17 mouse cellular contexts compared by ENCODE assay signal in the genomic region with DNA sequence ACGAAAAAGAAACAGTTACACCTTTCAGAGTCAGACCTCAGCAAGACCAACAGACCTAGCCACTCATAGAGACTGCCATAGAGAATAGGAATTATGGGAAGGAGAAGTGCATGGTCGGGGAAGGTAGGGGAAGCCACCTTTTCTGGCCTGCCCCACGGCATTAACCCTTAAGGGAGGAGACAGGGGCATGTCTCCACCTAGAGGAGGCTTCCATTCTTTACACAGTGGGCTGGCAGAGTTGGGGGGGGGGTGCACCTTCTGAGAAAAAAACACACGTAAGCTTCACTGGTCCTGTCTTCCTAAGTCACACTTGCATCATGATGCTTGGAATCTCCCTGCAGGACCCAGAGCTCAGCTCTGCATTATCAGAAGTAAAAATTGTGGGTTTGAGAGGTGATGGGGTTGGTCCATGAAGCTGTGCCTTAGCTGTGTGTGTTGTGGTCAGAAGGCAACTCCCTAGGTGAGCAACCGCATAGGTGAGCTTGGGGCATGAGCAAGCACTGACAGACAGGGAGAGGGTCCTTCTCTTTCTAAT. TPM values are rescaled to one million over a fixed set of nuclear protein-coding genes. Genes with fewer than 3 reads are reported as not detected.
A peak's percentile ranks its signal among the peaks of the same experiment; 100 is the strongest.
DNase-seq lines count a peak whose midpoint lies in the region; ATAC-seq and TF ChIP-seq lines count a peak whose summit lies in the region.
"Had no signal": no experiment of that assay in that cellular context is flagged by ENCODE, and none has a peak within 500 bp of the region (broad histone marks: within the 10 kb centered on the region; RNA-seq: fewer than 3 reads in every experiment).

No protein-coding gene starts in this region.

- WGBS in hindbrain, embryonic 10.5 days: 56% methylated on average over 5 of the region's 5 CpGs
- 57% methylated on average over 5 of the region's 5 CpGs for WGBS in hindbrain, embryonic 11.5 days
- WGBS in lung, embryonic 14.5 days: 40% methylated on average over 5 of the region's 5 CpGs
- WGBS in forebrain, embryonic 15.5 days: 45% methylated on average over 5 of the region's 5 CpGs

- 0 out of 2 replicates have a peak, but pooled peaks have one; percentile 19 for TF ChIP-seq CTCF in lung, embryonic 14.5 days (IDR thresholded peaks at IDR 0.05; ENCODE audit: low read depth)

- ATAC-seq in hindbrain, embryonic 11.5 days (ENCODE audit: low FRiP score): no peak
- ATAC-seq in lung, embryonic 14.5 days (ENCODE audit: insufficient read depth): no peak
- ATAC-seq in forebrain, embryonic 15.5 days (replicated peaks): no peak
- ATAC-seq: forebrain, embryonic 13.5 days; inflammation-experienced regulatory T-cells, adult 6 months had no signal

- no peak overlapping the region for H3K4me3 ChIP-seq in hindbrain, embryonic 10.5 days
- H3K4me3 ChIP-seq in hindbrain, embryonic 11.5 days (ENCODE audit: low read depth, low read length): no peak overlapping the region
- no peak overlapping the region for H3K4me3 ChIP-seq in lung, embryonic 14.5 days (ENCODE audit: low read depth, low read length)
- H3K4me3 ChIP-seq in forebrain, embryonic 15.5 days: no peak overlapping the region
- H3K4me3 ChIP-seq: forebrain, embryonic 13.5 days; midbrain, embryonic 12.5 days had no signal

- H3K27ac ChIP-seq in hindbrain, embryonic 10.5 days: peak overlapping the region; percentile 43; the same call in 1 of the 2 replicates
- no peak overlapping the region for H3K27ac ChIP-seq in hindbrain, embryonic 11.5 days (ENCODE audit: low read depth, low read length)
- no peak overlapping the region; the same call in 1 of the 2 replicates for H3K27ac ChIP-seq in lung, embryonic 14.5 days (ENCODE audit: low read depth)
- H3K27ac ChIP-seq in forebrain, embryonic 15.5 days (replicated peaks): no peak overlapping the region
- H3K27ac ChIP-seq: forebrain, embryonic 13.5 days; midbrain, embryonic 12.5 days had no signal

- H3K4me2 ChIP-seq in hindbrain, embryonic 11.5 days (replicated peaks; ENCODE audit: low read depth, low read length): no peak overlapping the region
- no peak overlapping the region for H3K4me2 ChIP-seq in lung, embryonic 14.5 days
- no peak overlapping the region for H3K4me2 ChIP-seq in forebrain, embryonic 15.5 days (replicated peaks)
- H3K4me2 ChIP-seq: forebrain, embryonic 13.5 days; midbrain, embryonic 12.5 days had no signal

- no peaks in the 10 kb centered on the region for H3K9me3 ChIP-seq in hindbrain, embryonic 10.5 days
- no peaks in the 10 kb centered on the region for H3K9me3 ChIP-seq in hindbrain, embryonic 11.5 days (ENCODE audit: control insufficient read depth, low read length)
- no peaks in the 10 kb centered on the region for H3K9me3 ChIP-seq in lung, embryonic 14.5 days (ENCODE audit: low read depth, low read length)
- no peaks in the 10 kb centered on the region for H3K9me3 ChIP-seq in forebrain, embryonic 15.5 days
- H3K9me3 ChIP-seq: forebrain, embryonic 13.5 days; midbrain, embryonic 12.5 days had no signal

- DNase-seq in hindbrain, embryonic 10.5 days (ENCODE audit: low spot score): no peak
- no peak for DNase-seq in hindbrain, embryonic 11.5 days (ENCODE audit: low spot score)
- DNase-seq in lung, embryonic 14.5 days: no peak
- DNase-seq in lung, adult 18-20 months: no peak
- DNase-seq in thymus, postnatal 14 days: peak; percentile 20
- no peak for DNase-seq in thymus, postnatal 36 days
- DNase-seq in testis, postnatal 14 days (ENCODE audit: low spot score): peak; percentile 36
- DNase-seq: cerebellum, postnatal 10 days; embryo, embryonic 11 days; kidney, postnatal 36 days; layer of hippocampus, postnatal 36 days; lung, postnatal 14 days; thymus, postnatal 25 days had no signal

- no peak overlapping the region for H3K9ac ChIP-seq in hindbrain, embryonic 11.5 days (ENCODE audit: low read depth, low read length)
- no peak overlapping the region for H3K9ac ChIP-seq in lung, embryonic 14.5 days
- H3K9ac ChIP-seq in forebrain, embryonic 15.5 days (replicated peaks): no peak overlapping the region
- H3K9ac ChIP-seq: forebrain, embryonic 13.5 days; midbrain, embryonic 12.5 days had no signal

- H3K27me3 ChIP-seq in hindbrain, embryonic 10.5 days (ENCODE audit: insufficient read depth, poor library complexity, severe bottlenecking): no peaks in the 10 kb centered on the region
- H3K27me3 ChIP-seq in hindbrain, embryonic 11.5 days (ENCODE audit: control insufficient read depth, insufficient read depth, low read length): no peaks in the 10 kb centered on the region
- H3K27me3 ChIP-seq in lung, embryonic 14.5 days (ENCODE audit: insufficient read depth, low read length): no peaks in the 10 kb centered on the region
- no peaks in the 10 kb centered on the region for H3K27me3 ChIP-seq in forebrain, embryonic 15.5 days
- H3K27me3 ChIP-seq: forebrain, embryonic 13.5 days; midbrain, embryonic 12.5 days had no signal

- H3K4me1 ChIP-seq in hindbrain, embryonic 10.5 days (replicated peaks): peaks cover 51% of the 10 kb centered on the region
- H3K4me1 ChIP-seq in hindbrain, embryonic 11.5 days (replicated peaks; ENCODE audit: control insufficient read depth, insufficient read depth, low read length): no peaks in the 10 kb centered on the region
- H3K4me1 ChIP-seq in lung, embryonic 14.5 days (ENCODE audit: insufficient read depth): peaks cover 20% of the 10 kb centered on the region
- peaks cover 15% of the 10 kb centered on the region for H3K4me1 ChIP-seq in forebrain, embryonic 15.5 days

- no peaks in the 10 kb centered on the region for H3K36me3 ChIP-seq in hindbrain, embryonic 10.5 days
- H3K36me3 ChIP-seq in hindbrain, embryonic 11.5 days (ENCODE audit: control insufficient read depth, insufficient read depth, low read length): no peaks in the 10 kb centered on the region
- no peaks in the 10 kb centered on the region for H3K36me3 ChIP-seq in lung, embryonic 14.5 days (ENCODE audit: insufficient read depth)
- no peaks in the 10 kb centered on the region for H3K36me3 ChIP-seq in forebrain, embryonic 15.5 days
- H3K36me3 ChIP-seq: midbrain, embryonic 12.5 days had no signal

RNA-seq across cellular contexts. Expression of a gene that starts 58.4 kb away (rescaled TPM):
- 0.68 and 0.85 TPM in 2 replicates for polyA plus RNA-seq in hindbrain, embryonic 10.5 days (2016; fragmentation: Nextera tagmentation; extraction: Ambion mirVana)
- 0.83 and 1.3 TPM in 2 replicates for polyA plus RNA-seq in hindbrain, embryonic 11.5 days (2014; fragmentation: Nextera tagmentation; extraction: Ambion mirVana)
- polyA plus RNA-seq in lung, embryonic 14.5 days (2014; fragmentation: Nextera tagmentation; extraction: Ambion mirVana): 2.3 and 2.5 TPM in 2 replicates
- polyA plus RNA-seq in forebrain, embryonic 15.5 days (2015; fragmentation: Nextera tagmentation; extraction: Ambion mirVana): 3.1 and 3.4 TPM in 2 replicates

Comparison
In these comparisons a context has a peak if more than half of its experiments do, and no peak if none do; other contexts are left out.
1. DNase-seq: peak in thymus, postnatal 14 days (single experiment) and testis, postnatal 14 days (single experiment); none in hindbrain, embryonic 10.5 days (single experiment), hindbrain, embryonic 11.5 days (single experiment), lung, embryonic 14.5 days (single experiment), lung, adult 18-20 months (0 of 2) and thymus, postnatal 36 days (0 of 2).